Mouse (Mus musculus) CD8-positive naive resting alpha-beta T cell, adult 2 months (primary cell): ENCODE data around the gene Itga8.

Experiments used
- DNase-seq, 2 experiments: peaks; one replicate each; pipeline ENCODE4 v3.0.0; 2022; ENCODE audit warnings: low read depth in 2 of 2, low spot score in 2 of 2

The Itga8 gene

GRCm38 (mm10) chr2:12301431-12302170 is at the start of gene Itga8:
Itga8 (minus strand) TSS chr2:12301922.
- DNase-seq = peak; percentile 14 to 51

GRCm38 (mm10) chr2:12348914-12349313 is 47.2 kb upstream of the Itga8 start:
- no peak for DNase-seq

GRCm38 (mm10) chr2:12331962-12332361 is 30.2 kb upstream of the Itga8 start:
- no peak for DNase-seq

GRCm38 (mm10) chr2:12329620-12330019 is 27.9 kb upstream of the Itga8 start:
- no peak for DNase-seq

GRCm38 (mm10) chr2:12329068-12329407 is 27.3 kb upstream of the Itga8 start:
- no peak for DNase-seq

- DNase-seq = no peak
Observed at GRCm38 (mm10) chr2:12328355-12329067, 26.8 kb upstream of the Itga8 start.

GRCm38 (mm10) chr2:12327691-12328354 is 26.1 kb upstream of the Itga8 start:
- no peak for DNase-seq

GRCm38 (mm10) chr2:12327216-12327615 is 25.5 kb upstream of the Itga8 start:
- DNase-seq = peak in 1 of 2 experiments; percentile 9

GRCm38 (mm10) chr2:12325868-12326267 is 24.1 kb upstream of the Itga8 start:
- no peak for DNase-seq

- DNase-seq = no peak
Observed at GRCm38 (mm10) chr2:12325417-12325816, 23.7 kb upstream of the Itga8 start.

- no peak for DNase-seq
Observed at GRCm38 (mm10) chr2:12320914-12321313, 19.2 kb upstream of the Itga8 start.

GRCm38 (mm10) chr2:12318715-12319114 is 17.0 kb upstream of the Itga8 start:
- no peak for DNase-seq

- DNase-seq = no peak
Observed at GRCm38 (mm10) chr2:12318036-12318435, 16.3 kb upstream of the Itga8 start.

- no peak for DNase-seq
Observed at GRCm38 (mm10) chr2:12317343-12317742, 15.6 kb upstream of the Itga8 start.

- DNase-seq = no peak
Observed at GRCm38 (mm10) chr2:12316361-12316760, 14.6 kb upstream of the Itga8 start.

GRCm38 (mm10) chr2:12314028-12314427 is 12.3 kb upstream of the Itga8 start:
- no peak for DNase-seq

- no peak for DNase-seq
Observed at GRCm38 (mm10) chr2:12308466-12308865, 6.7 kb upstream of the Itga8 start.

- no peak for DNase-seq
Observed at GRCm38 (mm10) chr2:12307311-12307710, 5.6 kb upstream of the Itga8 start.

- DNase-seq = no peak
Observed at GRCm38 (mm10) chr2:12305064-12305650, 3.4 kb upstream of the Itga8 start.

GRCm38 (mm10) chr2:12300449-12301228 is 1.1 kb downstream of the Itga8 start:
- no peak for DNase-seq

- no peak for DNase-seq
Observed at GRCm38 (mm10) chr2:12297287-12297686, 4.4 kb downstream of the Itga8 start.
